Mouse (Mus musculus): ENCODE measurements around the gene Zdhhc22. TPM values are rescaled to one million over a fixed set of nuclear protein-coding genes. Genes with fewer than 3 reads are reported as not detected.

The Zdhhc22 gene
- total RNA-seq, 2 experiments from 2014 or later, result 51.9 to 54.0 TPM

DNA sequence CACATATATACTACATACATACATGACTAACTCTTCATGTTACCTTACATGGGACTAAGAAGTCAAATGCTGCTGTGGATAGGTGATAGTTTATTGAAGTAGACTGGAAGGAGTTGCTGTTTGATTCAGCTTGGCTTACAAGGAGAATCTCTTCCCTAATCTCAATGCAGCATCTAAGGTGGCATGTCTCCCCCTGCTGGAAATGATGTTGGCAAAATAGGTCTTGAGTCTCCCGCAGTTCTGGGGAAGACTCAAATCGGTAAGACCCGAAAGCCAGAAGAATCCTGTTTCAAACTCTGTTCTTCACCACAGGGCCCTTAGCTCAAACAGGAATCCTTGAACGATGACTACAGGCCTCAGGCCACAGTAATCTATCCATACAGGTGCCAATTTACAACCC, 45.1 kb downstream of the Zdhhc22 start:
- intact Hi-C loops (cut with DNase I), result loop anchor here (1.0 to 10.0 kb wide), 2 partner anchors 176 to 240 kb away; no protein-coding TSS in a partner anchor
- DNase-seq (ENCODE audit: low spot score in 2 of 2), result peak; percentile 81 to 93

DNA sequence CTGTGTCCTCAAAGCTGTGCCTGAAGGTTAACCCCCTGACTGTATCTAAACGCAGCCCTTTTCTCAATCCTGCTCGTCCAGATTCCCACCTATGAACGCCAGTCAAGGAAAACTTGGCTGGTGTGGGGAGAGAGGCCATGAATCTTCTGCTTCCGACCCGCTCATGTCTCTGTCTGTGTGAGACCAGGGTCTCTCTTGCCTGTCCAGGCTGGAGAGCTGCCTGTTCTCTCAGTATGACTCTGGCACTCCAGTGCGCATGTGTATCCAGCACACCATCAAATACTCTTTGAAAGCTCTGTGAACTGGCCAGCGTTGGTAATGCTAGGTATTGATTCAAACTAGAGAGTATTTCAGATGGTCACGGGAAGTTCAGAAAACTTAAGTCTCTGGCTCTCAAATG, 46.8 kb downstream of the Zdhhc22 start:
- no peak for DNase-seq (ENCODE audit: low spot score in 2 of 2)
- intact Hi-C loops (cut with DNase I), result loop anchor here (10.0 kb wide), 1 partner anchor 239 kb away; no protein-coding TSS in a partner anchor

DNA sequence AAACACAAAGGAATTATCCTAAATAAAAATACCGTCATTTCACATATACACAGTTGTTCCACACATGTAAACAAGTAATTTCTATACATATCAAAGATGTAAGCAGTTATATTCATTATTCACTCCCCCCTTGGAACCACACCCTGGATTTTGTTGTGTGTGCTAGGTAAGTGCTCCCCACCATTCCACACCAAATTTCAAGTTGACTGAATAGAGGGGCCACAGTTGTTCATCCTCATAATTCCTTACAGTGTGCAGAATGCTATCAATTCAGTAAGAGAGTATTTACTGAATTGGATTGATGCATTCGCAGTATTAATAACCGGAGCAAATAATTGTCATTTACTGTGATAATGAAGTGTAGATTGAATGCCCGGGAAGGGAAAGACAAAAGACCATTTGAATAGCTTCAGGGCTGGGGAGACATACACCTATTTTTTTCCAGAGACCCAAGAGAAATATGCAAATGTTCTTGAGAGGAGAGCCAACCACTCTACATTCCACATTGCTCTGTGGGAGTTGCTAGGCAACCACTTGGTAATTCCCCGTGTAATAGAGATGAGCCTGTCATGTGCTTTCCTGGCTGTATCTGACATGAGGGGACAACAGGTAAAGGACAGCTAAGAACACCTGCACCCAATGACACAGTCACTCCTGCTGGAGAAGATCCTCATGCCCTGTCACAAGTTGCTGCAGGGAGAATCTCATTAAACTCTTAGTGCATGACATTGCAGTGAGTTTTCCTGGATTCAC, 48.3 kb downstream of the Zdhhc22 start:
- DNase-seq (ENCODE audit: low spot score in 2 of 2), result peak; percentile 60 to 78

DNA sequence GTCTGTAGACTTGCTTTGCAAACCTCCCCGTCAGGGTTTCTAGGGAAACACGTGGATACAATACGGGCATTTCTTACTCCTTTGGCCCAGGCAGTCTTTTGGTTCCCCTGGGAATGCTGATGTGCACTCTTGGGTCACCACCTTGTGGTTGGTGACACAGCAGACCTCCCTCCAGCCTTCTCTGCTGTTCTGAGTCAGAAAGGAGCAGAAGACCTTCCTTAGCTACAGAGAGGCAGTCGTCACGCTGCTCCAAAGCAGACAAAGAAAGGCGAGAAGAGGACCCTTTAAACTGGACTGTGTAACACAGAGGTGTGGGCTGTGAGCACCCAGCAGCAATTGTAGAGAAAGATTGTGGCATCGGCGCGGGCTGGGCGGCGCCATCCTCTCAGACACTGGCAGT, 49.1 kb downstream of the Zdhhc22 start:
- DNase-seq (ENCODE audit: low spot score in 2 of 2), result no peak
- intact Hi-C loops (cut with DNase I), result loop anchor here (10.0 kb wide), 1 partner anchor 236 kb away; no protein-coding TSS in a partner anchor

More for the DNA sequence above, 48.3 kb downstream of the Zdhhc22 start:
- intact Hi-C loops (cut with DNase I), result loop anchor here (10.0 kb wide), 1 partner anchor 237 kb away; no protein-coding TSS in a partner anchor

DNA sequence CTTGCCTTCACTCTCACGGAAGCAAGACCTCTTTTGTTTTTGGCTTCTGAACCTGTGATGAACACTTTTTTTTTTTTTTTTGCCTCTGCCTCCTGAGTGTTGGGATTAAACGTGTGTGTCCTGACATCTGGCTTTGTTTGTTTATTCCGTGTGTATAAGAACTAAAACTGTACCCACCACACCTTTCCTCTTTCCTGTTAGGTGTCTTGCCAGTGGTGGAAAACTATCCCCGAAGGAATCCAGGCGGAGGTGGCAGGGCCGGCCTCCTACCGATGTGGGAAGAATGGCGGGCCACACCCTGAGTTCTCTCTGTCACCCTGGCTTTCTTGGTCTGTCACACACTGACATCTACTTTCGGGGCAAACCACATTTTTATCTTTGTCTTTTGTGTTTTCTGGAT, 51.7 kb downstream of the Zdhhc22 start:
- DNase-seq (ENCODE audit: low spot score in 2 of 2), result no peak
- intact Hi-C loops (cut with DNase I), result no loop called here

DNA sequence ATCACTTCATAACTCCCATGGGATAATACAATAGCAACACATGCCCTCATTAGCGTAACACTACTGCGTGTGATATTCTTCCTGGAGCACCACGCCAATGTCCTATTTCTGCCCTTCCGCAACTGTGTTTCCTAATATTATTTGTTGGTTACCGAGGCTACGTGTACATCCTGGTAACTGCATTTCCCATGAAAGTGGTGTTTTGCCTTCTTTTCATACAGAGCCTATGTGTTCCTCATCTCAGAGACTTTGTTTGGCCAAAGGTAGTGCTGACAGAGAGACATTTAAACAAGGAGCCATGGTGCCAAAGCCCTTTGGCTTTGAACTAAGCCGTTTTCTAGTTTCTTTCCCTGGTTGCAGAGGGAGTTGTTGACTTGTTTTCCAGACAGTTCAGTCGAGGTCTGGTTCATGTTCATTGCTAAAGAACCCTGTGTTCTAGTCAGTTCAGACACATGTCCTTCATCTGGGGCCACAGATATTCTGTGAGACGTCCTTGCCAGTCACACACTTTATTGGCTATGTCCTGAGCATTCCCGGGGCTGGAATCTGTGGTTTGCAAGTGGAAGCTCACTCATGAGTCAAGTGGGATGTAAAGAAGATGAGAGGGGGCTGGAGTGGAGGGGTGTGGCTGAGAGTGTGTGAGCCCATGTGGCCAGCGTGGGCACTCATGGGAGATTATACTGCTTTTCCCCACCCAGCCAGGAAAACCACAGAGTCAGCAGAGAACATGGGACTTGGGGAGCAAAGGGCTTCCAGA, 53.5 kb downstream of the Zdhhc22 start:
- intact Hi-C loops (cut with DNase I), result no loop called here

DNA sequence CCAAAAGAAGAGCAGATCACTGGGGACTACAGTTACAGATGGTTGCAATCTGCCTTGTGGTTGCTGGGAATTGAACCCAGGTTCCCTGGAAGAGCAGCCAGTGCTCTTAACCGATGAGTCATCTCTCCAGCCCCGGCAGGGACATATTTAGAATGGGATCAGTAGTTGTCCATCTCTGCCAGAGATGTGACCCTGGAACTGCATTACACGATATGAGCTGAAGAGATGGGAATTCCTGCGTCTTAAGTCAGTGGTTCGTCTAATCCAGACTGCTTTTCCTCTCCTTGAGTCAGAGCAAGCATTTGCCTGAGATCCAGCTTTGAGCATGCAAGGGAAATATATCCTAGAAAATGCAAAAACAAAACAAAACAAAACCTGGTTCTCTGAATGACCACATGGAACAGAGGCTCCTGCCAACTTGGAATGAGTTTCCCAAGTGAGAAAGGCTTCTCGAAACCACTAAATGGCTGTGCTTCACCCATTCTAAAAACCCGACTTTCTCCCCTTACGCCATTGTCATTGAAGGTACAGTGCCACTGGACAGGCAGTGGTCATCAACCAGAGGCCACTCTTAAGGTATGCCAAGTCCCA, 54.4 kb downstream of the Zdhhc22 start:
- DNase-seq (ENCODE audit: low spot score in 2 of 2), result no peak
- intact Hi-C loops (cut with DNase I), result no loop called here

More for the DNA sequence above, 53.5 kb downstream of the Zdhhc22 start:
- DNase-seq (ENCODE audit: low spot score in 2 of 2), result no peak

DNA sequence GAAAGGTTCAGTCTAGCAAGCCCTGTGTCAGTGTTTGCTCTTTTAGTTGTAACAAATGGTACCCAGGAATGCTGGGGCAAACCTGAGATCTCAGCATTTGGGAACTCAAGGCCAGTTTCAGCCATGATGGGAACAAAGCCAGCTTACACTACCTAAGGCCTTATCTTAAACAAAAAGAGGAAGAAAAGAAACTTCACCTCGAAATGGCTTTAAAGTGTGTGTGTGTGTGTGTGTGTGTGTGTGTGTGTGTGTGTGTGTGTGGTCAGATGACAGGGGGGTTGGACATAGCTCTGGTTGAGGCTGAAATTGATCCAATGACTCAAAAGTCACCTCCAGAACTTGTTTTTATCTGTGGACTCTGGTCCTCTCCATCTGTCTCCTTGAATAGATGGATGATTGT, 55.5 kb downstream of the Zdhhc22 start:
- no peak for DNase-seq (ENCODE audit: low spot score in 2 of 2)
- intact Hi-C loops (cut with DNase I), result no loop called here

DNA sequence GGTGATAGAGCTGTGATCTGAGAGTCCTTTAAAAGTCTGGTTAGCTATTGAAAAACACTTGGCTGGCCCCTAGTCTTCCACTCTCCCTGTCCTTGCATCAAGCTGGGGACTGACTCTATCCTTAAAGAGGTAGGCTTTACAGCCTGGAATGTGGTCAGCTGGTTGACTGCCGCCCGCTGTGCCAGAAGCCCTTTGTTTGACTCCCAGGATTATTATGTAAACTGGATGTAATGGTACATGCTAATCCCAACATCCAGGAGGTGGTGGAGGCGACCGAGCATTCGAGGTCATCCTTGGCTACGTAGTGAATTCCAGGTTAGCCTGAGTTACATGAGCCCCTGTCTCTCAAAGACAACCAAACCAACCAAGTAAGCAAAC, 57.7 kb downstream of the Zdhhc22 start:
- no peak for DNase-seq (ENCODE audit: low spot score in 2 of 2)
- intact Hi-C loops (cut with DNase I), result no loop called here

DNA sequence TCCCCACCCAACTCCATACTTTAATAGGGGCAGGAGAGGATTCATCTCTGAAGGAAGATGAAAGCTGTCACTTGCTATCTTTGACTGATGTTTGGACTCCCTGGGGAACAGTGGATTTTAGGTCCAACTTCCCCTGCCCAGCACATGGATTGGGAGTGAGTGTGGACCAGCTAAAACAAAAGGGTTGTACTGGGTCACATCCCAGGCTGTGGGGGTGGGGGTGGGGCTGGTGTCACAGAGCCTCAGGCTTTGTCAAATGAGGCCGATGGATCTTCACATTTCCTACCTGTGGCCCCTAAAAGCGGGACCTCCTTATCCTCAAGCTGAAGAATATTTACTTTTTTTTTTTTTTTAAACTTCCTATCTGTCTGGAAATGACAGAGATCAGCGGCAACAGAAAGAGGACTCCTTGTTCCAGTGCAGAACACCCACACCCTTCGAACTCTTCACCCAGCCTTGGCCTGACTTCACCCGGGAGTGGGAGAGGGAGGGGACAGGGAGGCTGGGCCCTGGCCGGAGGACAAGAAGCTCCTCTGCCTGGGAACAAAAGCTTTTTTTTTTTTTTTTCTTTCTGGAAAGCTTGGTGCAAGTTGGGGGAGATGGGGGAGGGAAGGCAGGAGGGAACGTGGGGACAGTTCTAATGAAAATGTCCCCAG, 58.2 kb downstream of the Zdhhc22 start:
- intact Hi-C loops (cut with DNase I), result no loop called here
- peak in 1 of 2 experiments; percentile 48 for DNase-seq (ENCODE audit: low spot score in 2 of 2)

DNA sequence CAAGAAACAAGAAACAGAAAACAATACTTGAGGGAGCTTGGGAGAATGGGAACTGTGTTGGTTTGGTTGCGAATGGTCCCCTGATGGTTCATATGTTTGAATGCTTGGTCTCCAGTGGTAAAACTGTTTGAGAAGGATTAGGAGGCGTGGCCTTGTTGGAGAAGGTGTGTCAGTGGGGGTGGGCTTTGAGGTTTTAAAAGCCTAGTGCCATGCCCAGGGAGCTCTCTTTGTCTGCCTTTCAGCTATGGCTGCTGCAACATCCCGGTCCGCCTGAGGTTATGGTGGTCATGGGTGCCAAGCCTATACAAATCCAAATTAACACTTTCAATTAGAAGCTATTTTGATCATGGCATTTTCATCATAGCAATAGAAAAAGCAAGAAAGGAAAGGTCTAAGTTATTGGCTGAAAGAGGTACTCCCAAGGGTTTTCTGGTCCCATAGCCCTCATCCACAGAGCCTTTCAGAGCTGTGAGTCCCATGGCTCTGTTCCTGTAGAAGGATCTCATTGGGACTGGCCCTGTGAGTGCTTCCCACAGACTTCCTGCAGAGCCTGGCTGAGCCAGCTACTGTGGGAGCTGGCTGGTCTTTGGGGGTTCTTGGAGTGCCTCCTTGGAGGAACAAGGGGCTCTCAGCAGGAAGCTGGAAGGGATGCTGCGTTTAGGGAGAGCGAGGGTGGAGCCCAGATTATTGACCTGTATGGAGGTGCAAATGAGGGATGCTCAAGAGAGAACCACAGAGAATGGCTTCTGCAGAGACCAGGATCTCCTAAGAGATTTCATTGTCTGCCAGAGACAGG, 59.1 kb downstream of the Zdhhc22 start:
- no peak for DNase-seq (ENCODE audit: low spot score in 2 of 2)
- intact Hi-C loops (cut with DNase I), result no loop called here

Small RNA genes lying within 50 kb of the gene (microRNA-seq; reads per million reads assigned to microRNA genes)
- gene Gm25847, result 0 reads per million in 2 experiments

Other genes with a start within 250 kb of the Zdhhc22 start
- 10 to 100 TPM; 61.9 to 78.7 TPM for gene Irf2bpl, start 105.6 kb downstream of the Zdhhc22 start, total RNA-seq (2021)
- gene Cipc, start 43.4 kb downstream of the Zdhhc22 start, total RNA-seq (2021), result 10 to 100 TPM; 79.9 to 87.8 TPM
- 10 to 100 TPM; 42.0 to 45.8 TPM for gene Tmem63c, start 30.9 kb upstream of the Zdhhc22 start, total RNA-seq (2021)
- gene Ngb, start 112.1 kb upstream of the Zdhhc22 start, total RNA-seq (2021), result 1 to 10 TPM; 8.0 to 9.8 TPM
- gene Gstz1, start 156.7 kb upstream of the Zdhhc22 start, total RNA-seq (2021), result 10 to 100 TPM; 45.5 to 48.5 TPM
- 10 to 100 TPM; 18.2 to 20.8 TPM for gene Pomt2, start 157.5 kb upstream of the Zdhhc22 start, total RNA-seq (2021)
- gene Samd15, start 209.3 kb upstream of the Zdhhc22 start, total RNA-seq (2021), result 1 to 10 TPM; 4.5 to 4.7 TPM
- 10 to 100 TPM; 30.7 to 32.4 TPM for gene Tmed8, start 210.0 kb upstream of the Zdhhc22 start, total RNA-seq (2021)
- gene Noxred1, start 248.3 kb upstream of the Zdhhc22 start, total RNA-seq (2021), result 1 to 10 TPM; 1.7 to 2.0 TPM